Mouse (Mus musculus): ENCODE data around the gene Egln1. TPM values are rescaled to one million over a fixed set of nuclear protein-coding genes. Genes with fewer than 3 reads are reported as not detected.
A peak's percentile ranks its signal among the peaks of the same experiment; 100 is the strongest.

The Egln1 gene
- polyA plus RNA-seq, 1 experiment from 2014 or later = 3.5 TPM

DNA sequence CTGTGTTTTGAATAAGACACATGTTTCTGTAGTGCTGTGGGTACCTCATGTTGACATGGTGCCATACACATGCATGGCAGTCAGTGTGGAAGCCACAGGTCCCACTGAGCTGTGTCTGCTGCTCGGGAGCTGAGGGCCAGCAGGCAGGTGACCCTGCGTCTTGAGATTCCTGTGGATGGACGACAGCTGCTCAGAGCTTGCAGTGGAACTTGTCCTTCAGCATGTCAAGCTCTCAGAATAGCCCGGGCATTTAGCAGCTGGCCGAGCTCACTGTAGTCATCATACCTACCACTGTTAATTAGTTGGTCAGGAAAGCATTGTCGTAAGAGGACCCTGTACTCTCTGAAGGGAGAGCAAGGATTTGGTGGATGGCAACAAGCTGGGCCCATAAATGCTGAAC, 79.4 kb downstream of the Egln1 start:
- H3K9me3 ChIP-seq (replicated peaks) = no peaks in the 10 kb centered on the region
- WGBS (ENCODE audit: insufficient replicate concordance) = 79% methylated on average over 6 of the region's 6 CpGs
- H3K9ac ChIP-seq = no peak overlapping the region
- H3K36me3 ChIP-seq (replicated peaks) = peaks cover 45% of the 10 kb centered on the region
- no peak for ATAC-seq (ENCODE audit: insufficient read depth)
- H3K4me3 ChIP-seq (replicated peaks) = no peak overlapping the region
- H3K4me2 ChIP-seq = no peak overlapping the region
- no peaks in the 10 kb centered on the region for H3K27me3 ChIP-seq
- H3K27ac ChIP-seq (replicated peaks) = no peak overlapping the region
- peaks cover 33% of the 10 kb centered on the region for H3K4me1 ChIP-seq (replicated peaks)

- no peak for ATAC-seq (ENCODE audit: insufficient read depth)
- no peaks in the 10 kb centered on the region for H3K9me3 ChIP-seq (replicated peaks)
- H3K9ac ChIP-seq = no peak overlapping the region
- no peak overlapping the region for H3K27ac ChIP-seq (replicated peaks)
- H3K4me3 ChIP-seq (replicated peaks) = no peak overlapping the region
- no peak overlapping the region for H3K4me2 ChIP-seq
- peaks cover 19% of the 10 kb centered on the region for H3K36me3 ChIP-seq (replicated peaks)
- peaks cover 45% of the 10 kb centered on the region for H3K4me1 ChIP-seq (replicated peaks)
- WGBS (ENCODE audit: insufficient replicate concordance) = 45% methylated on average over 2 of the region's 2 CpGs
- no peaks in the 10 kb centered on the region for H3K27me3 ChIP-seq
These were observed 82.0 kb downstream of the Egln1 start for GRCm38 (mm10) chr8:124867126-124867525.

- ATAC-seq (ENCODE audit: insufficient read depth) = no peak
- H3K4me3 ChIP-seq (replicated peaks) = no peak overlapping the region
- H3K9me3 ChIP-seq (replicated peaks) = no peaks in the 10 kb centered on the region
- no peak overlapping the region for H3K27ac ChIP-seq (replicated peaks)
- H3K4me1 ChIP-seq (replicated peaks) = peaks cover 48% of the 10 kb centered on the region
- no peak overlapping the region for H3K4me2 ChIP-seq
- no peaks in the 10 kb centered on the region for H3K27me3 ChIP-seq
- no peak overlapping the region for H3K9ac ChIP-seq
- peaks cover 14% of the 10 kb centered on the region for H3K36me3 ChIP-seq (replicated peaks)
- WGBS (ENCODE audit: insufficient replicate concordance) = 12% methylated on average over 3 of the region's 3 CpGs
These were observed 82.5 kb downstream of the Egln1 start for GRCm38 (mm10) chr8:124866669-124867068.

- no peaks in the 10 kb centered on the region for H3K9me3 ChIP-seq (replicated peaks)
- peaks cover 19% of the 10 kb centered on the region for H3K36me3 ChIP-seq (replicated peaks)
- no peaks in the 10 kb centered on the region for H3K27me3 ChIP-seq
- peak overlapping the region; percentile 91 for H3K9ac ChIP-seq
- under 1% methylated on average over 8 of the region's 8 CpGs for WGBS (ENCODE audit: insufficient replicate concordance)
- peak overlapping the region; percentile 95 for H3K4me3 ChIP-seq (replicated peaks)
- no peak for ATAC-seq (ENCODE audit: insufficient read depth)
- peak overlapping the region; percentile 74 for H3K4me2 ChIP-seq
- peaks cover 55% of the 10 kb centered on the region for H3K4me1 ChIP-seq (replicated peaks)
- peak overlapping the region; percentile 85; the same call in 1 of the 2 replicates for H3K27ac ChIP-seq (replicated peaks)
These were observed 85.4 kb downstream of the Egln1 start for GRCm38 (mm10) chr8:124863729-124864128.

DNA sequence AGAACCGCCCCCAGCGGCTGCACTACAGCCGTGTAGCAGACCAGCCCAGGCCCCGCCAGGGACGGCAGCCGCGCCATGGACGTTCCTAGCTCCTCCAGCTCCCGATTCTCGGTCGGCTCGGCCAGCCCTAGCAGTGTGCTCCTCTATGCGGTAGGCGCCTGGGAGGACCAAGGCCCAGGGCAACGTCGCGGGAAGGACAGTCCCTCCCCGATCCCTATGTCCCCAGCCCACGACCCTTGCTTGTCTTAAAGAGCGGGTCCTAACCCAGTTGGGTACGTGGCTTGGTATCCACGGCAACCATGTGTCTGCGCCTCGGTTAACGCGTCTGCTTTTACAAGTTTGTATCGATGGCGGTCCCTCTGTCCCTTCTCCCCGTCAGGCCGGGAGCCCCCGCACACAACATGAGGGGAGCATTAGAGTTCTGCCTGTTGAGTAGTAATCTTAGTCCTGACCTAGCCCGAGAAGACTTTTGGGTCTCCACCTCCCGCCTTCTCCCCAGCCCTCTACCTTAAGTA, 85.9 kb downstream of the Egln1 start:
- Histone ChIP-seq H3K4me1 (replicated peaks) (peaks cover 55% of the 10 kb centered on the region), H3K9ac (peak overlapping the region; percentile 91), H3K4me2 (peak overlapping the region; percentile 74), H3K27me3 (no peaks in the 10 kb centered on the region), H3K27ac (replicated peaks) (peak overlapping the region; percentile 85), H3K36me3 (replicated peaks) (peaks cover 24% of the 10 kb centered on the region), H3K9me3 (replicated peaks) (no peaks in the 10 kb centered on the region), H3K4me3 (replicated peaks) (peak overlapping the region; percentile 95)
- ATAC-seq (ENCODE audit: insufficient read depth) = peak; percentile 37
- WGBS (ENCODE audit: insufficient replicate concordance) = 0% methylated on average over 33 of the region's 33 CpGs

DNA sequence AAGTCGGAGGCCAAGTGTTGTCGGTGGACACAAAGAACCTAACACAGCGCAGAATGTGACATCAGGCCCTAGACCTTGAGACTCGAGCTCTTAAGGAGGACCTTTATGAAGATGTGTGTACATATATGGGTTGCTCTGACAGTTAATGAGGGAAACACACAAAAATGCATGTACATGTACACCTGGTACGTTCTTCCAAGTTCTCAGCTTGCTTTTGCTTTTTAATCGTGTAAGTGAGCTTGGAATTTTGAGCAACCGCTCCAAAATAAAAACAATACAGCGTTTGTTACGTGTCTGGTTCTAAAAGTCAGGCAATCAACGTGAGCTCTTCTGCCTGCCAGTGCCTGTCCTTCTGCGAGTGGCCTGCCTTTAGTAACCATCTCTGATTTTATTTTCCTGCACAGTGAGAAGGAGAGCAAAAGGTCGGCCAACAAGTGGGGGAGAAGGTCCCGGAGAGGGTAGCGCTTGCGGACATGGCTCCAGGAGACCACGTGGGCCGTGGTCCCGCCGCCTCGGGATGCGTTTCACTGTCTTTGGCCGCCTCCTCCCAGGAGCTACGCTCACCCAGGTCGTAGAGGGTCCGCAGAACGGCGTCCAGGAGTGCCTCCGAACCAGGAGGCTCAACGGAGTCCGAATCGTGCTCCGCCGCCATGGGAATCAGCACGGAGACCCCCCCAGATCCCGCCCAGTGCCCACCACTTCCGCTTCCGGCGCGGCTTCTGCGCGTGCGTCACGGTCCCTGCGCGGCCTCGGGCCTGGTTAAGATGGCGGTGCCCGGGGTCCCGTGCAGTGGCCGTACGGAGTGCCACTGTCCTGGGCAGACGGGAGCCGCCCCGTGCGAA, 86.6 kb downstream of the Egln1 start, which contains the start of the genes Gnpat and 2810004N23Rik:
Gene Gnpat (plus strand): TSS at position 713 of the 842 bp plus-strand sequence.
Gene 2810004N23Rik (minus strand): TSS at position 800 of the 842 bp plus-strand sequence.
- H3K9ac ChIP-seq = peak within 1 kb of the TSS; percentile 91
- WGBS (ENCODE audit: insufficient replicate concordance) = under 1% methylated on average over 55 of the region's 55 CpGs
- H3K36me3 ChIP-seq (replicated peaks) = peaks cover 31% of the 10 kb centered on the region
- H3K27me3 ChIP-seq = no peaks in the 10 kb centered on the region
- peaks cover 54% of the 10 kb centered on the region for H3K4me1 ChIP-seq (replicated peaks)
- H3K27ac ChIP-seq (replicated peaks) = peak within 1 kb of the TSS; percentile 85
- H3K4me3 ChIP-seq (replicated peaks) = peak within 1 kb of the TSS; percentile 95
- no peaks in the 10 kb centered on the region for H3K9me3 ChIP-seq (replicated peaks)
- H3K4me2 ChIP-seq = peak within 1 kb of the TSS; percentile 74
- ATAC-seq (ENCODE audit: insufficient read depth) = peak; percentile 93

DNA sequence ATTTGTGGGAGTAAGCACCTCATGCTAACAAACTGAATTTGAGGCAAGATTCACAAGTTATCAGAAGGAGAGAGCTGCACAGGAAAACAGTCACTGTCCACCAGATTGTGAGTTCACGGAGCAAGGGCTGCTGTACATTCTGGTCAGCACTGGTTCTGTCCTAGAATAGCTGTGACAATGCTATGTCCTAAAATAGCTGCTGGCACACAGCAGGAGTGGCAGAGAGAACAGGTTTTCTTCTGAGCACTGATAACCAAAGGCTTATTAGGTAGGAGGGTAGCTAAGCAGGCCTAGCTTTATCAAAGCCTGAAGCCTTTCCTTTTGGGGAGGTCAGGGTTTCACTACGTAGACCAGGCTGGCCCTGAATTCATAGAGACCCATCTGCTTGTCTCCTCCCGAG, 88.9 kb downstream of the Egln1 start:
- ATAC-seq (ENCODE audit: insufficient read depth) = no peak
- no peak overlapping the region for H3K27ac ChIP-seq (replicated peaks)
- peaks cover 31% of the 10 kb centered on the region for H3K4me1 ChIP-seq (replicated peaks)
- H3K4me2 ChIP-seq = no peak overlapping the region
- no peak overlapping the region for H3K4me3 ChIP-seq (replicated peaks)
- H3K9me3 ChIP-seq (replicated peaks) = no peaks in the 10 kb centered on the region
- 83% methylated on average over 3 of the region's 3 CpGs for WGBS (ENCODE audit: insufficient replicate concordance)
- H3K36me3 ChIP-seq (replicated peaks) = peaks cover 53% of the 10 kb centered on the region
- H3K27me3 ChIP-seq = no peaks in the 10 kb centered on the region
- no peak overlapping the region for H3K9ac ChIP-seq

GRCm38 (mm10) chr8:124859466-124859865, 89.7 kb downstream of the Egln1 start:
- Histone ChIP-seq H3K27ac (replicated peaks) (no peak overlapping the region), H3K4me1 (replicated peaks) (peaks cover 24% of the 10 kb centered on the region), H3K27me3 (no peaks in the 10 kb centered on the region), H3K36me3 (replicated peaks) (peaks cover 60% of the 10 kb centered on the region), H3K9ac (no peak overlapping the region), H3K9me3 (replicated peaks) (no peaks in the 10 kb centered on the region), H3K4me3 (replicated peaks) (no peak overlapping the region), H3K4me2 (no peak overlapping the region)
- ATAC-seq (ENCODE audit: insufficient read depth) = no peak

Other genes with a start within 250 kb of the Egln1 start
- gene Ttc13, start 227.3 kb downstream of the Egln1 start, polyA plus RNA-seq (2015; fragmentation: Nextera tagmentation; extraction: Ambion mirVana) = 18.3 and 18.4 TPM in 2 replicates
- gene Arv1, start 227.2 kb downstream of the Egln1 start, polyA plus RNA-seq (2015; fragmentation: Nextera tagmentation; extraction: Ambion mirVana) = 4.9 and 5.3 TPM in 2 replicates
- 2.7 and 3.1 TPM in 2 replicates for gene Fam89a, start 197.5 kb downstream of the Egln1 start, polyA plus RNA-seq (2015; fragmentation: Nextera tagmentation; extraction: Ambion mirVana)
- 0.01 and 0.02 TPM in 2 replicates for gene Trim67, start 156.2 kb downstream of the Egln1 start, polyA plus RNA-seq (2015; fragmentation: Nextera tagmentation; extraction: Ambion mirVana)
- gene Gnpat, start 86.3 kb downstream of the Egln1 start, polyA plus RNA-seq (2015; fragmentation: Nextera tagmentation; extraction: Ambion mirVana) = 35.6 and 42.2 TPM in 2 replicates
- 15.9 and 17.3 TPM in 2 replicates for gene 2810004N23Rik, start 86.2 kb downstream of the Egln1 start, polyA plus RNA-seq (2015; fragmentation: Nextera tagmentation; extraction: Ambion mirVana)
- 3.7 and 3.8 TPM in 2 replicates for gene Exoc8, start 51.6 kb downstream of the Egln1 start, polyA plus RNA-seq (2015; fragmentation: Nextera tagmentation; extraction: Ambion mirVana)
- gene Sprtn, start 51.4 kb downstream of the Egln1 start, polyA plus RNA-seq (2015; fragmentation: Nextera tagmentation; extraction: Ambion mirVana) = 6.1 and 6.4 TPM in 2 replicates
- gene Tsnax, start 63.7 kb upstream of the Egln1 start, polyA plus RNA-seq (2015; fragmentation: Nextera tagmentation; extraction: Ambion mirVana) = 36.0 and 37.4 TPM in 2 replicates
- gene Disc1, start 104.9 kb upstream of the Egln1 start, polyA plus RNA-seq (2015; fragmentation: Nextera tagmentation; extraction: Ambion mirVana) = 0.26 and 0.30 TPM in 2 replicates